Mouse (Mus musculus) spleen, adult 2 months (tissue): ENCODE measurements at regions not wholly inside any gene's neighbourhood (a gene's known extent, or its start where the extent isn't known, plus 50 kb on each side); places are given as distances from the start of the nearest gene placed in this dataset.

ENCODE experiments used
- DNase-seq, 2 experiments: peaks; one replicate each; pipeline versions ENCODE4 v3.0.0 to v3.0.0-alpha.2; 2012 to 2021; ENCODE audit warnings: low spot score in 2 of 2, low read depth in 1 of 2
- H3K27ac ChIP-seq: fragments of 200-500 bp; 2 replicates; pipeline ENCODE4 v1.5.1; 2012; ENCODE audit warnings: low read length, inconsistent platforms; ENCODE audit not compliant: insufficient read depth
- H3K27me3 ChIP-seq: fragments of 200-500 bp; 2 replicates; pipeline ENCODE4 v1.6.1; 2012; ENCODE audit warnings: mild to moderate bottlenecking, moderate library complexity, low read length, inconsistent platforms; ENCODE audit not compliant: control insufficient read depth, insufficient read depth
- H3K36me3 ChIP-seq: fragments of 200-500 bp; 2 replicates; pipeline ENCODE4 v1.6.1; 2012; ENCODE audit warnings: mild to moderate bottlenecking, low read length, inconsistent platforms; ENCODE audit not compliant: control insufficient read depth, insufficient read depth
- H3K4me1 ChIP-seq: fragments of 200-500 bp; 2 replicates; pipeline ENCODE4 v1.6.1; 2011; ENCODE audit warnings: inconsistent platforms; ENCODE audit not compliant: control insufficient read depth, insufficient read depth, insufficient read length
- H3K4me3 ChIP-seq: fragments of 200-500 bp; 2 replicates; pipeline ENCODE4 v1.5.1; 2011; ENCODE audit warnings: mild to moderate bottlenecking, inconsistent platforms; ENCODE audit not compliant: insufficient read depth, insufficient read length; ENCODE audit errors: extremely low read depth
- CTCF ChIP-seq: fragments of 200-500 bp; IDR thresholded peaks from 2 replicates; pipeline ENCODE4 v1.5.1; 2011; ENCODE audit warnings: mild to moderate bottlenecking, inconsistent platforms; ENCODE audit not compliant: insufficient read depth, insufficient read length, insufficient replicate concordance; ENCODE audit errors: extremely low read depth
- POLR2A ChIP-seq: fragments of 200-500 bp; IDR thresholded peaks from 2 replicates; pipeline ENCODE4 v1.6.1; 2011; ENCODE audit warnings: low read depth, low read length, inconsistent platforms
- WGBS: fragments of 180-500 bp; shearing (Covaris S2); methylation state at CpG from one replicate; pipeline ENCODE4 v1.1.7; 2018; 5-methylcytosine and 5-hydroxymethylcytosine counted together

DNA sequence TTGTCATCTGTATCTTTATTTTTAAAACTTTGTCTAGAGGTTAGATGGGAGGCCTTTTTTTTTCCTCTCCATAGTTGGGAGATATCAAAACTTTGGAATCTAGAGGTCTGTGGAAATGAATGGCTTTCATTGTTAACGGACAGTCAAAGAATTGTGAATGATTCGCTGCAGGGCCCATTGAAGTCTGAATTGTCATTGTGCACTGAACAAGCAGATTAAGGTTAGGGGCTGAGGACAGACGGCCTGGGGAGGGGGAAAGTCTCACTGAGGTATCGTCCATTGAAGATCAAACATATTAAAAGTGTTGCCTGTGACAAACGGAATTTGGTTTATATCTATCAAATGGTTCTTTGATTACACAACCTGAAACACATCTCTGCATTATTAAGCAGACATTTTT lies 142.3 kb downstream of the Tmem26 start:
- 88% methylated on average over 5 of the region's 5 CpGs for WGBS
- H3K36me3 ChIP-seq: no peaks in the 10 kb centered on the region

DNA sequence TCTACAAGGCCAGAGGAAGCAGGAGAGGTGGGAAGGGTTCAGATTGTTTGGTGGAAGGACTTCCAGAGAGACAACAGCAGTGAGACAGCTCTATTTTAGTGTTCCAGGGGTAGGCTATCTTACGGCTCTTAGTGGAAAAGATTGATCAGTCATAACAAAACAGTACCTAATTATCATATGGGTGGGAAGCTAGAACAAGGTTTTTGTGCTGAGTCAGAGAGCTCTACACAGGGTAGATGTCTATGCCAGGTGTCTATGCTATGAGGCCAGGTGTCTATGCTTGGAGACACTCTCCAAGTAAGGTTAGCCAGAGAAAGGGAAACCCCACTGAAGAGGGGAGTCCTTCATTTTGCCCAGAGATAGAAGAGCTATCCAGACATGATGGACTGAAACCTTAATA lies 143.9 kb downstream of the Tmem26 start:
- no peak for TF ChIP-seq POLR2A
- H3K27me3 ChIP-seq: no peaks in the 10 kb centered on the region
- no peaks in the 10 kb centered on the region for H3K36me3 ChIP-seq
- H3K4me1 ChIP-seq: no peaks in the 10 kb centered on the region
- H3K27ac ChIP-seq: no peak overlapping the region
- WGBS: 90% methylated on average over 1 of the region's 1 CpGs
- no peak for DNase-seq
- no peak overlapping the region for H3K4me3 ChIP-seq

More for the DNA sequence above, 142.3 kb downstream of the Tmem26 start:
- Histone ChIP-seq H3K4me1 (no peaks in the 10 kb centered on the region), H3K27me3 (no peaks in the 10 kb centered on the region), H3K4me3 (no peak overlapping the region), H3K27ac (no peak overlapping the region)
- no peak for DNase-seq
- TF ChIP-seq POLR2A (no peak), CTCF (no peak)

DNA sequence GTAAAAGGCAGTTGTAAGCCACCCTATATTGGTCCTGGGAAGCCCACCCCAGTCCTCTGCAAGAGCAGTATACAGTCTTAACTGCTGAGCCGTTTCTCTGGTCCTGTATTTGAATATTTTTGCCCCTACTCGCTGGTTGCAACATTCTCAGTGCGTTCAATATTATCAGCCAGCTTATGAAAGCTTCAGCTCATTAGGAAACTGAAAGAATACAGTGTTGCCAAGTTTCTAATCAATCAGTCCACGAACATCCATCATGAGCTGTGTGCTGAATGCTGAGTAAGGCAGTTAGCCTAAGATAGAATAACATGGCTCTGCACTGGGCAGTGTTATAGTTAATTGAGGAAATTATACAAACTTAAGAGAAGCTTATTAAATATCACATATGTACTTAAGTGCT lies 148.7 kb downstream of the Tmem26 start:
- Histone ChIP-seq H3K4me3 (no peak overlapping the region), H3K36me3 (no peaks in the 10 kb centered on the region), H3K27me3 (no peaks in the 10 kb centered on the region; the same call in 1 of the 2 replicates), H3K4me1 (no peaks in the 10 kb centered on the region), H3K27ac (no peak overlapping the region)
- TF ChIP-seq CTCF (no peak), POLR2A (no peak)
- no peak for DNase-seq
- 80% methylated on average over 4 of the region's 4 CpGs for WGBS

DNA sequence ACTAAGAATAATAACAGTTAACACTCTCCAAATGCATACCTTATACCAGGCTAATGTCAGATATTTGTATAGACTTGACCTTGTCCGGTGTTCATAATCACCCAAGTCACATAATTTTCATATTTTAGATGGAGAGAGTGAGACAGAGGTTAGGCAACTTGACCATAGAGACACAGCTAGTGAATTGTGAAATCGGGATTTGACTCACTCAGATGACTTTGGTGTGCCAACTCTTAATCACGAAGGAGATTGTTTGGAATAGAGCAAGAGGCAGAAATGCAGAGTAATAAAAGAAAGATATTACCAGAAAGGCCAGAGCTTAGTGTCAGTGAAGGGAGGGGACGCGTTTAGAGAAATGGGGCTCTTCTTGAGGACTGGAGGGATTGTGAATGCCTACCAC lies 152.2 kb downstream of the Tmem26 start:
- Histone ChIP-seq H3K4me1 (no peaks in the 10 kb centered on the region), H3K27me3 (no peaks in the 10 kb centered on the region; the same call in 1 of the 2 replicates), H3K4me3 (no peak overlapping the region), H3K36me3 (no peaks in the 10 kb centered on the region), H3K27ac (no peak overlapping the region)
- no peak for TF ChIP-seq CTCF
- TF ChIP-seq POLR2A: no peak
- no peak for DNase-seq
- WGBS: 92% methylated on average over 5 of the region's 5 CpGs

DNA sequence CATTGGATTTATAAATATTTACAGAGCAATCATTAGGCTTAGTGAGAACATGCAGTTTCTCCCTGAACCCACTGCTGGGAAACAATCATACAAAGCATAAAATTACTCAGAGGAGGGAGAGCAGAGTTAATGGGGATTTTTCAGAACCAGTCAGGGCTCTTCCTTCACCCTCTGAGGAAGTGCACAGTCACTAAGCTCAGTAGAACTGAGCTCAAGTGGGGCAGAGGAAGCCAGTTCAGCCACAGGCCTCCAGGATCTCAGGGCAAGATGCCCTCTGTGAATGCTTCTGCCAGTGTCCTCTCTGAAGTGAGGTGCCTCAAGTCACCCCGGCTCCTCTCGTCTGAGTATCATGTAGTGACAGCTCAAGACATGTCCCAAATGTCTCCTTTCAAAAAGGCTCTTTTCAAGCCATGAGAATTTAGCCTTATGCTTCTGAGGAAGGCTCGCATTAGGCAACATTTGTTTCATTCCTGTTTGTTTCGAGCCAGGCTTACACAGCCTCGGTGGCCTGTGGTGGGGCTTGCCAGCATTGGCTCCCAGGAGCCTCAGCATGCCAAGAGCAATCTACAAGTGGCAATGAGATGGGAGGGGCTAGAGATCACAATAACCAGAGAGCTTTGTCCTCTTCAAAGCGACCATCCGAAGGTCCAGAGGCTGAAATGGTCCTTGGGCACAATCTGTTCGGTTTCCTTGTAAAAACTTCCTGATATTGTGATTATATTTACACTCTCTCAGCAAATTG lies 169.8 kb downstream of the Tmem26 start:
- no peak for TF ChIP-seq POLR2A
- no peak for TF ChIP-seq CTCF
- Histone ChIP-seq H3K4me1 (no peaks in the 10 kb centered on the region), H3K4me3 (no peak overlapping the region), H3K27ac (peak overlapping the region; percentile 15; the same call in 1 of the 2 replicates), H3K27me3 (no peaks in the 10 kb centered on the region), H3K36me3 (no peaks in the 10 kb centered on the region)
- DNase-seq: no peak
- 73% methylated on average over 8 of the region's 8 CpGs for WGBS

DNA sequence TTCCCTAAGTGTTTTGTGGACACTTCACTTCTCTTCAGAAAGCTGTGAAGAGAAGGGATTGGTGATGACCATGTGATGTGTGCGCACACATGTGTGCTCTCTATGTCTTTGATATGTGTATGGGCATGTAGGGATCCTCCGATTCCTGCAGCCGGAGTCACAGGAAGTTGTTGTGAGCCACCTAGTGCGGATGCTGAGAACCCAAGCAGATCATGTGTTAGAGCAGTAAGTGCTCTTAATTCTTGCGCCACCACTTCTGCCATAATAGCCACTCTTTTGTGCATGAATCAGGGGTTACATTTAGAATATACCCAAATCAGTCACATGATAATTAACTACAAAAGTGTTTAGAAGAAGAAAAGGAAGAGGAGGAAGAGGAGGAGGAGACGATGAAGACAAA lies 170.7 kb downstream of the Tmem26 start:
- no peak overlapping the region for H3K27ac ChIP-seq
- no peak for DNase-seq
- no peak for TF ChIP-seq CTCF
- TF ChIP-seq POLR2A: no peak
- H3K4me3 ChIP-seq: no peak overlapping the region
- H3K4me1 ChIP-seq: no peaks in the 10 kb centered on the region
- H3K27me3 ChIP-seq: no peaks in the 10 kb centered on the region
- 88% methylated on average over 6 of the region's 6 CpGs for WGBS
- H3K36me3 ChIP-seq: no peaks in the 10 kb centered on the region

DNA sequence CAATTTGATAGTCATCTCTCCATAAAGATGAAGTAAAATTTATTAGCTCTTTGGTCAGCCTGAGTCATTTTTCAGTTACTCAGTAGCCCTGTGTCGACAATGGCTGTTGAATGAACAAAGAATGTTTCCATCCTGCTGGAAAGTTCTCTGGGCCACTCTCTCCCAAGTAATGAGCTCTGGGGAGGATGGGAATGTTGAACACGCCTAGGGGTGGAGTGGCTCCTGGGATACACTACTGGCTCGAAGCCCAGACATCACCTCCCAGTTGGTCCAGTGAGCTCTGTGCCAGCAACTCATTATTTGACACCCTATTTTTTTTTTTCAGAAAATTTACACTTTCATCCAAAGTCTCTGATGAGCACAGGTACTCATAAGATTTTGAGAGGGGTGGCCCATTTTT lies 174.1 kb downstream of the Tmem26 start:
- H3K36me3 ChIP-seq: no peaks in the 10 kb centered on the region
- no peaks in the 10 kb centered on the region for H3K4me1 ChIP-seq
- H3K27me3 ChIP-seq: no peaks in the 10 kb centered on the region
- H3K27ac ChIP-seq: no peak overlapping the region
- no peak for TF ChIP-seq POLR2A
- TF ChIP-seq CTCF: no peak
- WGBS: 93% methylated on average over 3 of the region's 3 CpGs
- no peak overlapping the region for H3K4me3 ChIP-seq
- DNase-seq: no peak
